Mouse (Mus musculus) megakaryocyte, embryonic 14.5 days (primary cell): ENCODE results near the gene Cgas.

ENCODE experiments used
- FLI1 ChIP-seq: IDR thresholded peaks from 2 replicates; pipeline ENCODE4 v1.6.1; 2012; ENCODE audit warnings: low read length, inconsistent platforms, mixed read lengths
- GATA1 ChIP-seq: IDR thresholded peaks from 3 replicates; pipeline ENCODE4 v1.6.1; 2012; ENCODE audit warnings: mixed read lengths, low read length, inconsistent platforms, borderline replicate concordance

DNA sequence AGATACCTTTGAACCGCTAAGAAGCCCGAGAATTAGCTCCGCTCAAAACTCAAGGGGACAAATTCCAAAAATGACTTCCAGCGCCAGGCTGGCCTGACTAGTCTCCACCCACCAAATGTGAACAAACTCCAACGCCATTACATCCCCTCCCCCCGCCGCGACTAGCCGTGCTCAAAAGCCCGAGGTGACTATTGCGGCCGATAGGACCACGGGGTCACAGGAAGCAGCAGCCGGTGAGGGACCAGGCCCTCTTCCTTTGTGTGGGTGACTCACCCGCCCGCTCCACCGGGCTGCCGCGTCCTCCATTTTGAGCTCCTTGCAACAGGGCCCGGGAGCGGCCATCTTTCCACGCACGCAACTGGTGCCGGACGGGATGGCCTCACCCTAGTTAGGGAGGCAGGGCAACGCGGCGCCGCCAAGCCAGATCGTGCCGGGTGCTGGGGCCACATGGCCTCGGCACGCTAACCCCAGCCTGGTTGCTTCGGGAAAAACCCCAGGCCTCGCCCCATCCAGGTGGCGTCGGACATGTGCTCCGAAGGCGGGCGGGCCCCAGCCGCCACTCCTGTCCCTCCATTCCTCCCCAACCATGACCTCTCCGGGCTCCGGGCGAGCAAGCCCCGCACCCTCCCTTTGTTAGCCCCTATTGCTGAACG, 37.8 kb upstream of the Cgas start:
- TF ChIP-seq GATA1 (no peak), FLI1 (no peak)
